Mouse (Mus musculus) embryonic stem cell, embryonic (primary cell): ENCODE results near the gene Lrrc29.

ENCODE experiments used
- CTCF ChIA-PET, 4 experiments: fragments of 300-600 bp in 2 of 4; fragments of 350-600 bp in 2 of 4; sonication (Branson Sonifier 250); formaldehyde crosslinking; loops; one replicate each; lab custom pipeline; 2022; ENCODE audit warnings: inconsistent platforms in 2 of 4; lab: Charles Lee
- POLR2A ChIA-PET, 4 experiments: fragments of 300-600 bp in 2 of 4; fragments of 350-600 bp in 2 of 4; sonication (Branson Sonifier 250); formaldehyde crosslinking; loops; one replicate each; lab custom pipeline; 2022; ENCODE audit warnings: antibody characterized with exemption in 4 of 4, inconsistent platforms in 1 of 4; lab: Charles Lee

The Lrrc29 gene

DNA sequence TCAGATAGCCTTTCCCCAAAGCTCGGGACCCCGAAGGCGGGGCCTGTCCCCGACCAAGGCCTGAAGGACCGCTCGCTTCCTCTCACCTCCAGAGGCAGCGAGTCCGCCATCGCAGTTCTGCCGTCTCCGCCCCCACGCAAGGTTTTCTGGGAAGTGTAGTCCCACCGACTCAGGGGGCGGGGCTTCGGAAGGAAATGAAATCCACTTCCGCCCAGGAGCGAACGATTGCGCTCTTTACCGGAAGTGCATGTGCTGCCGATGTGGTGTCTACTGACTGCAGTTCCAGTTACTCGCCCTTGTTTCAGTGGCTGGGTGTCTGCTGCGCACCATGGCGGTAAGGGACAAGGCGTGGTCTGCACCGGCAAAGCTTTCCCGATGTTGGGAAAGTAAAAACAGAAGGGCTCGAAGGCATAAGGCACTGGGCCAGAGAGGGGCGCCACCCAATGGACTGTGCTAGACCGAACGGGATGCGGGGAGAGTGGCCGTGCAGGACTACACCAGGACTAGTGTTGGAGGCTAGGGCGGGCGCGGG lies at the start of gene Lrrc29, which contains the start of gene Tmem208:
TSS of gene Lrrc29 (minus strand) at position 138 of the 532 bp plus-strand sequence.
TSS of gene Tmem208 (plus strand) at position 214 of the 532 bp plus-strand sequence.
- POLR2A ChIA-PET = interaction anchor here in 3 of 4 experiments (0.5 to 3.9 kb wide), 16 partner anchors 9 to 190 kb away, joined by 3 to 28 read pairs (median 5); partner anchors contain the start of genes E2f4 (in 2 of the 3), Fhod1 (in 2 of the 3), Slc9a5 (in 2 of the 3) and Elmo3 (in 1 of the 3)

GRCm38 (mm10) chr8:105374513-105374966 lies 48.5 kb upstream of the Lrrc29 start:
- ChIA-PET POLR2A (interaction anchor here (0.6 to 2.0 kb wide), 14 partner anchors 9 to 461 kb away, joined by 3 to 8 read pairs (median 4); partner anchors contain the start of genes Fhod1 (in 3 of the 4) and Slc9a5 (in 2 of the 4)), CTCF (interaction anchor here (0.5 to 4.2 kb wide), 84 partner anchors 9 to 1488 kb away, joined by 3 to 46 read pairs (median 4); partner anchors contain the start of genes Tppp3 (in 3 of the 4), Fhod1 (in 2 of the 4), Slc9a5 (in 2 of the 4) and 4931428F04Rik (in 1 of the 4))

More for the DNA sequence above, at the start of gene Lrrc29, which contains the start of gene Tmem208:
- CTCF ChIA-PET = interaction anchor here in 3 of 4 experiments (0.6 to 2.3 kb wide), 5 partner anchors 10 to 1089 kb away, joined by 3 to 5 read pairs (median 3); partner anchors contain the start of genes Fhod1 (in 1 of the 3) and Zfp90 (in 1 of the 3)

DNA sequence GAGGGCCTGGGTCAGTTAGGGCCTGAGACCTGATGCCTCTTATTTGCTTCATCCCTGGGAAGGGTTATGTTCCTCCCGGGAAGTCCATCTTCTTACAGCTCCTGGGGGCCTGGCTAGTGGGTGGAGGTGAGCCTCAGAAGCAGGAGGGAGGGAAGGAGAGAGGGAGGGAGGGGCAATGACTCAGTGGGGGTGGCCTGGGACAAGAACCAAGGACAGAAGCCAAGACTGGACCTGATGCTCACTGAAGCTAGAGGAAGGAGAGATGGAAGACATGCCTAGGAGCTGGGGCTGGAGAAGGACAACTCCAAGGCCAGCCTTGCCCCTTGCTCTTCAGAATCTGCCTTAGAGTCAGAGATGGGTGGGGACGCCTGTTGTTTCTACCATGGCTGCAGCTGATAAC lies 47.0 kb upstream of the Lrrc29 start, which contains the start of gene Plekhg4:
TSS of gene Plekhg4 (plus strand) at position 243 of the 400 bp plus-strand sequence.
- CTCF ChIA-PET = interaction anchor here in 3 of 4 experiments (0.6 to 4.2 kb wide), 7 partner anchors 14 to 119 kb away, joined by 3 to 26 read pairs (median 12); partner anchors contain the start of gene B3gnt9 (in 1 of the 3)
- POLR2A ChIA-PET = interaction anchor here in 2 of 4 experiments (0.6 to 1.9 kb wide), 6 partner anchors 9 to 62 kb away, joined by 3 to 5 read pairs (median 3); partner anchors contain the start of gene Slc9a5 (in 1 of the 2)

GRCm38 (mm10) chr8:105372473-105372872 lies 46.4 kb upstream of the Lrrc29 start:
- ChIA-PET POLR2A (interaction anchor here in 2 of 4 experiments (0.6 to 1.7 kb wide), 6 partner anchors 8 to 62 kb away, joined by 3 to 4 read pairs (median 3); partner anchors contain the start of genes Fhod1 (in 1 of the 2) and Slc9a5 (in 1 of the 2)), CTCF (interaction anchor here in 3 of 4 experiments (0.6 to 2.1 kb wide), 4 partner anchors 13 to 67 kb away, joined by 3 to 16 read pairs (median 4); no protein-coding TSS in a partner anchor)

DNA sequence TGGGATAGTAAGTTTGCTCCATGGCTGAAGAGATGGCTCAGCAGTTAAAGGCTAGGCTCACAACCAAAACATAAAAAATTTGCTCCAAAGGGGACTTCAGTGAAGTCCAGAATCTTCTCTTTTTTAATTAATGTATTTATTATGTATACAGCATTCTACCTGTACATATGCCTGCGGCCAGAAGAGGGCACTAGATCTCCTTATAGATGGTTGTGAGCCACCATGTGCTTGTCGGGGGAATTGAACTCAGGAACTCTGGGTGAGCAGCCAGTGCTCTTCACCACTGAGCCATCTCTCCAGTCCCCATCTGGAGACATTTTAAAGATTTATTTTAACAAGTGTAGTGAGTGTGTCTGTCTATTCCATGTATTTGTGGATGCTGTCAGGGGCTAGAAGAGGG lies 41.0 kb upstream of the Lrrc29 start:
- CTCF ChIA-PET = interaction anchor here in 2 of 4 experiments (0.7 to 1.0 kb wide), 4 partner anchors 30 to 173 kb away, joined by 3 to 5 read pairs (median 3); no protein-coding TSS in a partner anchor
- POLR2A ChIA-PET = interaction anchor here in 1 of 4 experiments (0.8 kb wide), 1 partner anchor 19 kb away, joined by 3 read pairs; the partner anchor contains the start of gene Fhod1

DNA sequence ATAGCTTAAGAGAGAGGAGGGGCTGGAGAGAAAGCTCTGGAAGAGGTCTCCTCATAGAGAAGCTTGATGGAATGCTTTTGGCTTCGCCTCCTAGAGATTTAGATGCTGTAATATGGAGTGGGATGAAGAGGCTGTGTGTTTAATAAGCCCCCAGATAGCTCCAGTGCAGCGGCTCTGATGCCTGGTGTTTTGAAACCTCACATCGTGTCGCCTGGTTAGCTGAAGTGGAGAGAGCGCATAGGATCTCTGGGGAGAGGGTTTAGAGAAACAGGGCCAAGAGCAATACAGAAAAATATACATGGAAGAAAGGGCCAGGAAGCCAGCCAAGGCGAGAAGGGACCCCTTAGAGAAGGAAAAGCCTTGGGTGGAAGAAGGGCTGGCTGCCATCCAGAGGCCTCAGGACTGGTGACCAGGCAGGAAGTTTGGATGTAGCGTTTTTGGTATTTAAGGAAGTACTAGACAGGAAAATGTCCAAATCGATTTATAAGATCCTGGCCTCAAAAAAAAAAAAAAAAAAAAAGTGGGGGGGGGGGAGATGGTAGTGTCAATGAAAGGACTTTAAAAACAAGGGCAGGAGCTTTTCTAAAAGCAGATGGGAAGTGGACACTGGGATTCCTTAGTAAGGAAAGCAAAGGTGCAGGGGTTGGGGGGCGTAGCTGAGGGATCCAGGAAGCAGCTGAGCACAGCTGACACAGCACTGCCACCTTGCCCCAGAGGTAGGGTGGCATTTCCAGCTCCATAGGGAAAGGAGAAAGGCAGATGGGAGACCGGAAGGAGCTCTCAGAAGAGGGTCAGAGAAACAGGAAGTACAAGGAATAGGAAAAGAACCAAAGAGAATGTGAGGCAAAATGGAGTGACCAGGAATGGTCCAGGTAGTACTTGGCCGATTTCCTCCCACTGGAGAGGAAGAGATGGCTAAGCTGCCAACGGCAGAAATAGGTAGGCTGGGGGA lies 35.9 kb upstream of the Lrrc29 start:
- ChIA-PET POLR2A (interaction anchor here in 3 of 4 experiments (0.5 to 4.8 kb wide), 9 partner anchors 10 to 366 kb away, joined by 3 to 21 read pairs (median 3); partner anchors contain the start of gene E2f4 (in 1 of the 3)), CTCF (interaction anchor here (0.6 to 6.8 kb wide), 8 partner anchors 11 to 465 kb away, joined by 3 to 46 read pairs (median 6); no protein-coding TSS in a partner anchor)

GRCm38 (mm10) chr8:105359646-105360045 lies 33.6 kb upstream of the Lrrc29 start:
- CTCF ChIA-PET = interaction anchor here (0.5 to 6.8 kb wide), 24 partner anchors 10 to 156 kb away, joined by 3 to 46 read pairs (median 4); partner anchors contain the start of genes Fhod1 (in 1 of the 4), Plekhg4 (in 1 of the 4), Slc9a5 (in 1 of the 4) and Tppp3 (in 1 of the 4)

GRCm38 (mm10) chr8:105359208-105359607 lies 33.1 kb upstream of the Lrrc29 start:
- POLR2A ChIA-PET = interaction anchor here in 3 of 4 experiments (0.5 to 2.7 kb wide), 9 partner anchors 8 to 769 kb away, joined by 3 to 8 read pairs (median 5); partner anchors contain the start of genes Fhod1 (in 3 of the 3), 4931428F04Rik (in 1 of the 3) and Slc9a5 (in 1 of the 3)
- CTCF ChIA-PET = interaction anchor here (0.5 to 6.8 kb wide), 24 partner anchors 9 to 156 kb away, joined by 3 to 46 read pairs (median 4); partner anchors contain the start of genes Fhod1 (in 1 of the 4), Plekhg4 (in 1 of the 4), Slc9a5 (in 1 of the 4) and Tppp3 (in 1 of the 4)

More at GRCm38 (mm10) chr8:105359646-105360045, 33.6 kb upstream of the Lrrc29 start:
- POLR2A ChIA-PET = interaction anchor here in 2 of 4 experiments (0.6 to 2.7 kb wide), 10 partner anchors 9 to 186 kb away, joined by 3 to 8 read pairs (median 4); partner anchors contain the start of genes Fhod1 (in 2 of the 2), Plekhg4 (in 1 of the 2) and Slc9a5 (in 1 of the 2)

- ChIA-PET CTCF (interaction anchor here in 1 of 4 experiments (1.9 kb wide), 1 partner anchor 18 kb away, joined by 6 read pairs; no protein-coding TSS in a partner anchor), POLR2A (no interaction called here)
Observed at GRCm38 (mm10) chr8:105356681-105357080, 30.6 kb upstream of the Lrrc29 start.

DNA sequence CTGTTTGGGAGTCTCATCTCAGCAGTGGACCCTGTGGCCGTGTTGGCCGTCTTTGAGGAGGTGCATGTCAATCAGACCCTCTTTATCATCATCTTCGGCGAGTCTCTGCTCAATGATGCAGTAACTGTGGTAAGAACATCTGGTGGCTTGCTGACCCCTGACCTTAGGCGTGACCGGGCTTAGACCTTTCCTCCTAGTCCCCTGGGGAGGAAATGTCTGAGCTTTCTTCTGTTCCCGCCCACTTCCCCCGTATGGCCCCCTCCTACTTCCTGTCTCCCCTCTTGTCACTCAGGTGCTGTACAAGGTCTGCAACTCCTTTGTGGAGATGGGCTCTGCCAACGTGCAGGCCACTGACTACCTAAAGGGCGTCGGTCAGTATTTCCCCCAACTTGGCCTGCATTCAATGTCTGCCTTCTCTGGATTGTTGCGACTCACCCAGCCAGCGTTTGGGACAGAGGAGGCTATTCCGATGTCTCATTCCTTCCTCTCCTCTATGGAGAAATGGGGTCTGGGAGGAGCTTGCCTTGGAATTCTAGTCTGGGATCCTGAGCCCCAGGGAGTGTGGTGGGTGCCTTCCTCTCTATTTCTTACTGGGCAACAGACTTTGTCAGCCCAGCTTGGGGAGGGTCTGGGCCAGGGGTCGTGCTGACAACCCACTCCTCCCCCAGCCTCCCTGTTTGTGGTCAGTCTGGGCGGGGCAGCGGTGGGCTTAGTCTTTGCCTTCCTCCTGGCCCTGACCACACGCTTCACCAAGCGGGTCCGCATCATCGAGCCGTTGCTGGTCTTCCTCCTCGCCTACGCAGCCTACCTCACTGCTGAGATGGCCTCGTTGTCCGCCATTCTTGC lies 29.3 kb upstream of the Lrrc29 start:
- ChIA-PET CTCF (interaction anchor here in 1 of 4 experiments (0.6 to 1.3 kb wide), 2 partner anchors 19 to 66 kb away, joined by 3 read pairs; partner anchors contain the start of gene 4931428F04Rik), POLR2A (interaction anchor here in 3 of 4 experiments (0.7 to 1.7 kb wide), 4 partner anchors 25 to 66 kb away, joined by 3 to 4 read pairs (median 4); partner anchors contain the start of genes 4931428F04Rik (in 1 of the 3), E2f4 (in 1 of the 3), Lrrc29 (in 1 of the 3) and Tmem208 (in 1 of the 3))

- POLR2A ChIA-PET = interaction anchor here in 2 of 4 experiments (1.0 to 1.7 kb wide), 5 partner anchors 18 to 57 kb away, joined by 3 to 4 read pairs (median 4); partner anchors contain the start of genes E2f4 (in 1 of the 2), Lrrc29 (in 1 of the 2), Plekhg4 (in 1 of the 2) and Tmem208 (in 1 of the 2)
- CTCF ChIA-PET = interaction anchor here in 2 of 4 experiments (0.6 to 1.3 kb wide), 3 partner anchors 20 to 87 kb away, joined by 3 read pairs; partner anchors contain the start of gene 4931428F04Rik (in 1 of the 2)
Observed at GRCm38 (mm10) chr8:105354549-105354948, 28.5 kb upstream of the Lrrc29 start.

DNA sequence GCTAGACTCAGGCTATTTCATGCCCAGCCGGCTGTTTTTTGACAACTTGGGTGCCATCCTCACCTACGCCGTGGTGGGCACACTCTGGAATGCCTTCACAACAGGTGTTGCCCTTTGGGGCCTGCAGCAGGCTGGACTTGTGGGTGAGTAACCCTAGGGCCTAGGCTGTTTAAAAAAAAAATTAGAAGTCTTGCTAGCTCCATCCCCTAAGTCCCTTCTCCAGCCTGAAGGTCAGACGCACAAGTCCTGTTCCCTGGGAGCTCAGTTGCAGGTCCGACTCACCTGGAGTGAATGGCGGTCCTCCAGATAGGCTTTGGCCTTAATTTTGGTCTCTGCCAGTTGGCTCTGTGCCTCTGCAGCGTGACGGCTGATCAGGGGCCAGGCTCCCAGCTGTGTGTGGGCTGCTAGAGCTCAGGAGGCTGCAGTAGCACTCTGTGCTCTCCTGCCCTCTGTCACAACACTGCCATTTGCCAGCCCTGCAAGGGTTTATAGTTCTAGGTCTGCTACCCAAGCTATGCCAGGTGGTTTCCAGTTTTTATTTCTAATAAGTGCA lies 27.6 kb upstream of the Lrrc29 start:
- POLR2A ChIA-PET = interaction anchor here in 2 of 4 experiments (0.6 to 1.7 kb wide), 5 partner anchors 16 to 59 kb away, joined by 3 to 4 read pairs (median 3); partner anchors contain the start of genes Kctd19 (in 1 of the 2) and Plekhg4 (in 1 of the 2)
- CTCF ChIA-PET = interaction anchor here in 1 of 4 experiments (0.7 kb wide), 1 partner anchor 21 kb away, joined by 4 read pairs; no protein-coding TSS in a partner anchor

DNA sequence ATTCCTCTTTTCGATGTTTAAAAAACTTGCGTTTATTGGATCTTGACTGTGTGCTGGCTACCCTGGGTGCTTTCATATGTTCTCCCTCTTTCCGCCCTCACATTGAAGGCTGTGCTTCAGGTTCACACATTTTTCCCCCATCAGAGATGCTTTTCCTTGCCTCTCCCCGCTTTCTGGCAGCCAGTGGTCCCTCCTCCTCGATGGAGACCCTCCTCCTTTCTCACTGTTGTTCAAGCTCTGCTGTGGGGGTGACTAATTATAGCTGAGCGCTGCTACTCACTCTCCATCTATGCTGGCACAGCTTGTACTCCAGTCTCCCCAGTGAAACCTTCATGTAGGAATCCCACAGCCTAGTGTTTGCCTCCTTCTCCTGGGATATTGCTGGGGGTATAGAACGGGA lies 24.1 kb upstream of the Lrrc29 start:
- CTCF ChIA-PET = interaction anchor here (0.6 to 4.3 kb wide), 8 partner anchors 9 to 650 kb away, joined by 3 to 17 read pairs (median 4); no protein-coding TSS in a partner anchor
- POLR2A ChIA-PET = interaction anchor here (0.6 to 4.4 kb wide), 21 partner anchors 9 to 1184 kb away, joined by 3 to 32 read pairs (median 4); partner anchors contain the start of genes Tppp3 (in 2 of the 4), 4931428F04Rik (in 1 of the 4), E2f4 (in 1 of the 4) and Plekhg4 (in 1 of the 4)
